Mouse (Mus musculus): ENCODE data around the gene Irs2.

Irs2 gene

GRCm38 (mm10) chr8:10989946-10990345, 18.3 kb downstream of the Irs2 start:
- no peak for DNase-seq (ENCODE audit: low spot score in 2 of 2)

DNA sequence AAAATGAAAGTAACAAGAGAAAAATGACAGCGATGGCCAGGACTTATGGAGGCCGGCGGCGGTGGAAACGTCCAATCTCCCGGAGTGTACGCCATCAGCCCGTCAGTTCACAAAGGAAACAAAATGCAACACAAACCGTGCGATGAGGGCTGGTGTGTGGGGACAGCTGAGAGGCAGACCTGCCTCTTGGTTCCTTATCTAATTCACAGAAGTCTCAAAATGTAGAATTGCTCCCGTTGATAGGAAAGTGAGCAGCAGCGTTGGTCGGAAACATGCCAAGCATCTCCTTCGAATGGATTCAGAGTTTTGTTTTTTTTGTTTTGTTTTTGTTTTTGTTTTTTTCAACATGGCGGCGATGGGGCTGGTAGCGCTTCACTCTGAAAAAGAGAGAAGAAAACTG, 21.6 kb downstream of the Irs2 start:
- no peak for DNase-seq (ENCODE audit: low spot score in 2 of 2)

GRCm38 (mm10) chr8:10985064-10985463, 23.2 kb downstream of the Irs2 start:
- no peak for DNase-seq (ENCODE audit: low spot score in 2 of 2)

DNA sequence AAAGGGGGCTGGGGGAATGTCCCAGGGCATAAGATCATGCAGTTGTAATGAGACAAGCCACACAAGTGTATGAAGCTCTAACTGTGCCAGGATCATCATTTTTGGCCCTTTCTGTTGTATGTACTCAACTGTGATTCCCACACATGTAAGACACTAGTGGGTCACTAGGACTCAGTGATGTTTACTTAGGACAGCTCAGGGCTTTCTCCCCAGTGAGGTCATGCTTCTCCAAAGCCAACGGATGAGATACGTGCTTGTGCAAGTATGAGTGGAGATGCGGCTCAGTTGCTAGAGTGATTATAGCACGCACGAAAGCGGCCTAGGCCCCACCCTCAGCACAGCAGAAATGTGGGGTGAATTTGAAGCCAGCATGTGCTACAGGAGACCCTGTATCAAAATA, 27.4 kb downstream of the Irs2 start:
- DNase-seq (ENCODE audit: low spot score in 2 of 2) = no peak

- DNase-seq (ENCODE audit: low spot score in 2 of 2) = no peak
Observed at GRCm38 (mm10) chr8:10979916-10980315, 28.3 kb downstream of the Irs2 start.

- DNase-seq (ENCODE audit: low spot score in 2 of 2) = no peak
Observed at GRCm38 (mm10) chr8:10979196-10979794, 29.0 kb downstream of the Irs2 start.

DNA sequence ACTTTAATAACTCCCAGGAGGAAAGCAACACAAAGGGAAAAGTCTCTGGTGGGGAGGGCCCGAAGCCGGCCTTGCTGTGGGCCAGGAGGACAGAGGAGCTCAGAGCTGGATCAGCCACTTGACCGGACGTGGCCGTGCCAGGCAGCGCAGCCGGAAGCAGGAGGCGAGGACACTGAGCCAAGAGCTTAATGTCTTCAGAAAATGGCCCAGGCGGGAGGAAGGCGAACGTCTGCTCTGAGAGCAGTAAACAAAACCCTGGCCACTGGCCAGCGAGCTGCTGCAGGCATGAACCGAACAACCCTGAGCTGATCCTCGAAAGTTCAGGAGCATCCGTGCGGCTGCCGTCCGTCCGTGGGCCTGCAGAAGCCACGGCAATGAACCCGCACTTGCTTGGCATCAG, 29.9 kb downstream of the Irs2 start:
- DNase-seq (ENCODE audit: low spot score in 2 of 2) = peak; percentile 36 to 38

DNA sequence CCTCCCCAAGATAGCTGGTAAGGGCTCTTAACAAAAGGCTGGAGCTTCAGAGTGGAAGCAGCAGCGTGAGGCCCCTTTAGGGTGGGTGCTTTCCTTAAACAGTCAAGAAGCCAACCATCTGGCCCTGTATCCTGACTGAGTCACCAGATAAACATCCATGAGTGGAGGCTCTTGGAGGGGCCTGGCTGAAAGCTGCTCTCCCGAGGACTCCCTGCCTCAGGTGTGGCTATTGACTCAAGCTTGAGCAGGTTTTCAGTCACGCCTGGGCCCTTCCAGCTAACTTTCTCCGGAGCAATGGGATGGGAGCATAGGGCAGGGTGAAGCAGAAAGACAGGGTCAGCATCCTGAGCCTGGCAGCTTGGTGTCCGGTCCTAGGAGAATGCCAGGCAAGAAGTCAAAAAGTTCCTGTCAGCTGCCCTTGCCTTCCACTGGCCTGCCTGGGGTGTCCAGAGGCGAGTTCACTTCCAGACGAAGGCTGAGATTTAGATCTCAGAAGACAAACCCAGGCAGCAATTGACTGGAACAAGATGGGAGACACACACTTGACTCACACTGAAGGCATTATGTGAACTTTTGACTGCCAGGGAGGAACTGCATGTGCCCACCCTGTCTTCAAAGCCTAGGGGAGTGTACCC, 30.4 kb downstream of the Irs2 start:
- no peak for DNase-seq (ENCODE audit: low spot score in 2 of 2)

GRCm38 (mm10) chr8:10974659-10975058, 33.6 kb downstream of the Irs2 start:
- DNase-seq (ENCODE audit: low spot score in 2 of 2) = no peak

GRCm38 (mm10) chr8:10974126-10974525, 34.1 kb downstream of the Irs2 start:
- DNase-seq (ENCODE audit: low spot score in 2 of 2) = no peak

- no peak for DNase-seq (ENCODE audit: low spot score in 2 of 2)
Observed at GRCm38 (mm10) chr8:10972851-10973452, 35.3 kb downstream of the Irs2 start.

GRCm38 (mm10) chr8:10971984-10972383, 36.3 kb downstream of the Irs2 start:
- no peak for DNase-seq (ENCODE audit: low spot score in 2 of 2)

DNA sequence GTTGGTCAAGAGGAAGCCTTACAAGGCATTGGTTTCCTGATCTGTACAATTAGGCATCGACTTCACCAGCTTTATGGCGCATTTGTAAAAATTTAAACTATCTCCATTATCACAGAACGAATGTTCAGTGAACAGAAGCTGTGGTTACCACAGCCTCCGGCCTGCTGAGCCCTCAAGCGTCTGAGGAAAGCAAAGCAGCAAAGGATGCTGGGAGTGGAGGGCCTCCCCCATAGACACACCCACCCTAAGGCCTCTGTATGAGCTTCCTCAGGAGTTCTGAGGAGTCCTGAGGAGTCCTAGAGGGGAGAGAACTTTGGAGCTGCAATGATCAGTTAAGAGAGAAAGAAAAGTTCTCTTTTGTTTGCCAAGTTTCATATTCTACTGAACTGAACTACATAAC, 36.7 kb downstream of the Irs2 start:
- DNase-seq (ENCODE audit: low spot score in 2 of 2) = no peak

DNA sequence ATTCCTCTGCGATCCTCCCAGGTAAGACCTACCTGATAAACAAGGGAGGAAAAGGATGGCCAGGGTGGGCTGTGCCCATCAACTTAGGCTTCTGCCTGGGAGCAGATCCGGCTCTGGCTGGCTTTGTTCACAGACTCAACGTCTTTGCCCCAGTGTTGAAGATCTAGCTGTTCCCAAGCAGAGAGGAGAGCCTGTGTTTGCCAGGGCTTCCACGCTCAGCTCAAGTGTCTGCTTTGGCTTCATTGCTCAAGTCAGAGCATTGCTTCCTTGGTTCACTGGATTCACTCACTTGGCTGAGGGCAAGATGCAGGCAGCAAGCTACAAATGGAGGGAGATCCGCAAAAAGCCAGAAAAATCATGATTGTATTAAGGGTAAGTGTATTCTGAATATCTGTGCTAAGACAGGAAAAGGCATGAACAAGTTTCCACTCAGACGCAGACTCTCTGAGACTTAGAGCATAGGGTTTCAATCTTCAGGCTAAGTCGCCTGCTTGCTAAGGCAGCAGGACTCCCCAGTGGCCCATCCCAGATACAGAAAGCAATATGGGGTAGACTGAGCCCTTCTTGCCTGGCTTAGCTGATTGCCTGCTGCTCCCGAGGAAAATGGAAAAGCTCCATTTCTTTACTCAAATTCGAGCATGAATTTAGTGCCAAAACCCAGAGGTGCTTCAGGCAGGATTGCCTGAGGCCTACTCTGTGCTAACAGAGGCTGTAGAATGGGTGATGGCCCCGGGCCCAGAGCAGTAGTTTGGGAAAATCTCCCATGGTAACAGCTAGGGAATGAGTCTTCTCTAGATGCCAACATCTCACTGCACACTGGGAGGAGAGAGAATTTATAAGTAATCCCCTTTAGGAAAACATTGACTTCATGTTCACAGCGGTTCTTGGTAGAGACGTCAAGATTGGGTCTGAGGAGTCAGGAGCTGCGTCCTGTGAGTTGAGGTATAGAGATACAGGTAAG, 37.5 kb downstream of the Irs2 start:
- no peak for DNase-seq (ENCODE audit: low spot score in 2 of 2)

- DNase-seq (ENCODE audit: low spot score in 2 of 2) = no peak
Observed at GRCm38 (mm10) chr8:10968687-10969086, 39.6 kb downstream of the Irs2 start.

DNA sequence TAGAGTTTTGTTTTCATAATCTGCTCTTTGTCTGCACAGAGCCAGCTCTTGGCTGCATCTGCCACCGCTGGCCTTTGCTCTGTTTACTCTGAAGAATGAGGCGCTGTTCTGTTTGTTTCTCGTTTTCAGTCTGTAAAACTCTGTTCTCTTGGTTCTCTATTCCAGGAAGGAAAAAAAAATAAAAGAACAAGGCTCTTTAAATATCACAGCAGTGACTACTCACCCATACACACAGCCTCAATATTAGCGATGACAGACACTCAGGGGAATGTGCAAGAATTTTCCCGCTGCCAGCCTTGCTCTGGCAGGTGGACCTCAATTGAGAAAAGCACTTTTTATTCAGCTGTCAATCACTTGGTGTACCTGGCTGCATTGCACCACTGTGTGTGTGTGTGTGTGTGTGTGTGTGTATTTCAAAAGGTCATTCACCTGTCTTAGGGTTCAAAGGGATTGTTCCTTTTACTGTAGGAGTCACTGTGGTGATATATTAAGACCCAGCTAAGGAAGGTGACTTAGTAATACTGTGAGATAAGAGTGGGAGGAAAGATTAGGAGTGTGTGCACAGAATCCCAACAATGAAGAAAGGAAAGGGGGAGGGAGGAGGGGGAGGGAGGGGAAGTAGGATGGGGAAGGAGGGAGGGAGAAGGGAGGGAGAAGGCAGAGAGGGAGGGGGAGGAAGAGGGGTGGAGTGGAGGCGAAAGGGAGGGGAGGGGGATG, 42.7 kb downstream of the Irs2 start:
- no peak for DNase-seq (ENCODE audit: low spot score in 2 of 2)

DNA sequence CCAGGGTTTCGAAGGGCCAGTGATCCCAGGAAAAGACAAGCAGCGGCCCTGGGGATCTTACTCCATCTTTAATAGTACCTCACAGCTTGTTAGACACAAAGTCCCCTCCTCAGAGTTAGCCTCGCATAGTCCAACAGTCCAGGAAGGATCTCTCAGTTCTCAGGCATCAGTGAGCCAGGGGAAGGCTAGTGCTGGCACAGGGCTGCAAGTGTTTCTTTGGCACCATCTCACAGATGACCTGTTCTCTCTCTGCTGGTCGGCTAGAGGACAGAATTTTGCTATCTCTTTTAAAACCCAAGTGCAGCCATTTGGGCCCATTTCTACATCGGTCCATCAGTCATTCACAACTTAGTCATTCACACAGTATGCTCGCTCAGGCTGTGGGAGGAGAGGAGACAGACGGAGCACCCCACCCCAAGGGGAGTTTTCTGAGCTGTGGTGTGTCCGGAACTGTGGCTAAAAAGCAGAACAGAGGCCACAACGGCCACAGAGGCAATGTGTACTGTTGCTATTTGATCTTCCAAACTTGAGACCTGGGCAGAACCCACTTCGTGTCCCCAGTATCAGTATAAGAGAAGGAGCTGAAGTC, 43.7 kb downstream of the Irs2 start:
- DNase-seq (ENCODE audit: low spot score in 2 of 2) = no peak

- DNase-seq (ENCODE audit: low spot score in 2 of 2) = no peak
Observed at GRCm38 (mm10) chr8:10961989-10962388, 46.3 kb downstream of the Irs2 start.

DNA sequence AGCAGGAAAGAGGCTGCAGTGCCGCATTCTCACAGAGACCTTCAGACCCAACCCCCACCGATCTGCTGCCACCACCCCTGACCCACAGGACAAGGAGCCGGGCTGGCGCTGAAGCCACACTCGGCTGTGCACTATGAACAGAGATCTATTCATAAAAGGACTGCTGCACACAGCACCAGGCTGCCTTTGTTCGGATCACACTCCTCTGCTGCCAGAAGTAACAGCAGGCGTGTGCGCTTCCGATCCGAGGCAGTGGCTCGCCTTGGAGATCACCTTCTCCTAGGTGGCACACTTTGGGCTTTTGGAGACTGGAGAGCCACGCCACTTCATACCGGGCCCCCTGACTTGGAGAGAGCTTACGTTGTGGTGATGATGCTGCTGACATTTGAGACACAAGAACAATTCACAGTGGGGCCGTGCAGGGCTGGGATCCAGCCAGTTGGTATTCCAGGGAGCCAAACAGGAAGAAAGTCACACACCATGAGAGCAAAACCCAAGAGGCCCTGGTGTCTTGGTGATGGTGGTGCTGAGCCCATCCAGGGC, 47.9 kb downstream of the Irs2 start:
- peak in 1 of 2 experiments; percentile 16 for DNase-seq (ENCODE audit: low spot score in 2 of 2)

- DNase-seq (ENCODE audit: low spot score in 2 of 2) = no peak
Observed at GRCm38 (mm10) chr8:10957292-10957955, 50.8 kb downstream of the Irs2 start.

Measured in right cerebral cortex, postnatal 36 days (tissue).